Mouse (Mus musculus) heart, embryonic 14.5 days (tissue): ENCODE data around the gene Zfp992. TPM values are rescaled to one million over a fixed set of nuclear protein-coding genes. Genes with fewer than 3 reads are reported as not detected.
"Not testable (repeated sequence)": the region's sequence is repeated elsewhere in the genome, so short reads cannot be mapped to it uniquely, and the experiment has no call there.

ENCODE experiments used
- ATAC-seq: fragments of 200-750 bp; cut with Nextera tagmentation; 2 replicates; pipeline ENCODE4 v1.8.0; 2017; ENCODE audit warnings: low read depth, moderate TSS enrichment; ENCODE audit not compliant: insufficient number of reproducible peaks, insufficient read depth, low FRiP score
- H3K27ac ChIP-seq, 2 experiments: fragments of 200-500 bp in 1 of 2; fragments of 300-500 bp in 1 of 2; sonication (generic) in 1 of 2; replicated peaks in 1 of 2; 2 replicates each; pipeline ENCODE4 v1.5.1; 2012 to 2014; ENCODE audit warnings: low read depth in 2 of 2, low read length in 2 of 2, control low read depth in 1 of 2, mild to moderate bottlenecking in 1 of 2, mixed read lengths in 1 of 2; ENCODE audit not compliant: control insufficient read depth in 1 of 2, insufficient read depth in 1 of 2
- H3K27me3 ChIP-seq: fragments of 300-500 bp; sonication (generic); 2 replicates; pipeline ENCODE4 v1.6.1; 2014; ENCODE audit warnings: mild to moderate bottlenecking, low read length, control low read depth; ENCODE audit not compliant: control insufficient read depth, insufficient read depth
- H3K36me3 ChIP-seq: fragments of 300-500 bp; sonication (generic); 2 replicates; pipeline ENCODE4 v1.6.1; 2014; ENCODE audit warnings: mild to moderate bottlenecking, control low read depth, low read length, mixed read lengths; ENCODE audit not compliant: control insufficient read depth, insufficient read depth
- H3K4me1 ChIP-seq, 2 experiments: fragments of 200-500 bp in 1 of 2; fragments of 300-500 bp in 1 of 2; sonication (generic) in 1 of 2; 2 replicates each; pipeline ENCODE4 v1.6.1; 2012 to 2014; ENCODE audit warnings: low read length in 2 of 2, control low read depth in 1 of 2, mixed read lengths in 1 of 2; ENCODE audit not compliant: control insufficient read depth in 2 of 2, insufficient read depth in 2 of 2
- H3K4me2 ChIP-seq: fragments of 300-500 bp; sonication (generic); 2 replicates; pipeline ENCODE4 v1.6.1; 2014; ENCODE audit warnings: mild to moderate bottlenecking, low read length
- H3K4me3 ChIP-seq, 2 experiments: fragments of 200-500 bp in 1 of 2; fragments of 300-500 bp in 1 of 2; sonication (generic) in 1 of 2; 2 replicates each; pipeline ENCODE4 v1.5.1; 2012 to 2014; ENCODE audit warnings: low read length in 2 of 2, mild to moderate bottlenecking in 2 of 2, control low read depth in 1 of 2, low read depth in 1 of 2, moderate library complexity in 1 of 2; ENCODE audit not compliant: control insufficient read depth in 1 of 2, insufficient read depth in 1 of 2
- H3K9ac ChIP-seq: fragments of 300-500 bp; sonication (generic); 2 replicates; pipeline ENCODE4 v1.6.1; 2014; ENCODE audit warnings: mild to moderate bottlenecking, low read length
- H3K9me3 ChIP-seq: fragments of 300-500 bp; sonication (generic); 2 replicates; pipeline ENCODE4 v1.6.1; 2016; ENCODE audit warnings: low read length, control low read depth; ENCODE audit not compliant: control insufficient read depth
- WGBS: fragments of 180-500 bp; shearing (Covaris S2); extraction: QIAGEN DNeasy Blood & Tissue Kit; methylation state at CpG from one replicate; pipeline ENCODE4 v1.1.7; 2014; 5-methylcytosine and 5-hydroxymethylcytosine counted together
- polyA plus RNA-seq: library from polyadenylated mRNA; unstranded; fragments of >200 nt; fragmentation: Nextera tagmentation; extraction: Ambion mirVana; gene quantifications from 2 replicates; pipeline ENCODE4 v1.2.1, GENCODE M21; 2014

Gene Zfp992
- polyA plus RNA-seq, 1 experiment from 2014 or later, result 4.4 TPM

DNA sequence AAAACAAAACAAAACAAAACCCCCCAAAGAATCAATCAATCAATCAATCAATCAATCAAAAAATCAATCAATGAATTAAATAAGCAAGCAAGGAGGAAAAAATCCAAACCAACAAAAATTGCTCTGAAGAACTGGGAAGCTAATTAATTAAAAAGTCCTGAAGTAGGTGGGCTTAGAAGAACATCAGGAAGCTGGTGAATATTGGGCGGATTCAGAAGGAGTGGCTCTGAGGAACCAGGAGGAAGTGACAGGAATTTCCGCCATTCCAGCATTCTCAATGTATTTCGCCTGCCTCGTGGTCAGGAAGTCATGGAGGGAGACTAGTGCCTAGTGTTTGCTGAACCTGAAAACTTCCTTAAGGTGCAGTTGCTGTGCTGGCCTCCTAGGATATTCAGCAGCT lies 52.9 kb downstream of the Zfp992 start, which contains the start of gene Zfp981:
Gene Zfp981, plus strand, starts transcription at position 301 of the 400 bp plus-strand sequence.
- H3K9ac ChIP-seq, H3K36me3 ChIP-seq, ATAC-seq, H3K4me3 ChIP-seq, H3K4me2 ChIP-seq, H3K4me1 ChIP-seq, H3K27me3 ChIP-seq, H3K27ac ChIP-seq: not testable (repeated sequence)
- 72% methylated on average over 4 of the region's 4 CpGs for WGBS
- H3K9me3 ChIP-seq, result peaks cover 27% of the 10 kb centered on the region

DNA sequence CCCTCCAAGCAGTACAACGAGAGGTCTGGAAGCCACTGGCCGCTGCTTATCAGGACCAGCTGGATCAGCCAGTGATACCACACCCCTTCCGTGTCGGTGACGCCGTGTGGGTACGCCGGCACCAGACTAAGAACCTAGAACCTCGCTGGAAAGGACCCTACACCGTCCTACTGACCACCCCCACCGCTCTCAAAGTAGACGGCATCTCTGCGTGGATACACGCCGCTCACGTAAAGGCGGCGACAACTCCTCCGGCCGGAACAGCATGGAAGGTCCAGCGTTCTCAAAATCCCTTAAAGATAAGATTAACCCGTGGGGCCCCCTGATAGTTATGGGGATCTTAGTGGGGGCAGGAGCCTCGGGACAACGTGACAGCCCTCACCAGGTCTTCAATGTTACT lies 60.2 kb downstream of the Zfp992 start:
- H3K36me3 ChIP-seq, H3K4me1 ChIP-seq, H3K27ac ChIP-seq, H3K27me3 ChIP-seq, H3K4me3 ChIP-seq, H3K4me2 ChIP-seq, H3K9ac ChIP-seq, ATAC-seq: not testable (repeated sequence)
- 85% methylated on average over 18 of the region's 24 CpGs for WGBS
- peaks cover 14% of the 10 kb centered on the region for H3K9me3 ChIP-seq

DNA sequence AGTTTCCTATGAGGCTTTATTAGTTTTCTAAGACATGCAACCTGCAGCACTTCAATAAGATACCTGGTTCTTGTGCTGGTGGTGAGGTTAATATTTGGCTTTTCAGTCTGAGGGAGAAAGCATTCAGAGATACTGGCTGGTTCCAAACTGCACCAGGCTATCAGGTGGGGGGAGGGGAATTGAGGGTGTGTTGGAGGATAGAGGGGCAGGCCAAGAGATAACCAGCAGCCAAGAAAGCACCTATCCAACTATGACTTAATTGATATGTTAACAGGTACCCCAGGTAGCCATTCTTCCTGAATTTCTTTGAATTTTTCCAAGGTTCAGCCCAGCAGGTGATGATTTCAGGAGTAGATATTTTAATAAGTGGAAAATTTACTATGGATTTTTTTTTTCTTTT lies 63.0 kb downstream of the Zfp992 start:
- not testable (repeated sequence) for ATAC-seq, H3K27ac ChIP-seq, H3K4me3 ChIP-seq, H3K4me2 ChIP-seq, H3K4me1 ChIP-seq, H3K9ac ChIP-seq, H3K27me3 ChIP-seq, H3K36me3 ChIP-seq
- H3K9me3 ChIP-seq, result peaks cover 31% of the 10 kb centered on the region

DNA sequence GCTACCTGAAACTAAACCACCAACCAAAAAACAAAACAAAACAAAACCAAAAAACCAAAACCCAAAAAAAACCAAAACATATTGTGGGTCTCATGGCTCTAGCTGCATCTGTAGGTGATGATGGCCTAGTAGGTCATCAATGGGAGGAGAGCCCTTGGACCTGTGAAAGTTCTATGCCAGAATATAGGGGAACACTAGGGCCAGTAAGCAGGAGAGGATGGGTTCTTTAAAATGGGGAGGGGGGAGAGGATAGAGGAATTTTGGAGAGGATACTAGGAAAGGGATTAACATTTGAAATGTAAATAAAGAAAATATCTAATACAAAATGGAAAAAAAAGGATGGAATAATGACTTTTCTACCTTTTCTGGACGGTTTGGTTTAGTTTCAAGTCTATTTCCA lies 67.7 kb downstream of the Zfp992 start:
- H3K9ac ChIP-seq, result no peak overlapping the region
- H3K4me3 ChIP-seq, result no peak overlapping the region
- no peak overlapping the region for H3K4me2 ChIP-seq
- no peaks in the 10 kb centered on the region for H3K27me3 ChIP-seq
- H3K4me1 ChIP-seq, result no peaks in the 10 kb centered on the region
- WGBS, result 36% methylated on average over 1 of the region's 1 CpGs
- no peak overlapping the region for H3K27ac ChIP-seq
- H3K9me3 ChIP-seq, result peaks cover 65% of the 10 kb centered on the region
- H3K36me3 ChIP-seq, result no peaks in the 10 kb centered on the region
- ATAC-seq, result no peak

DNA sequence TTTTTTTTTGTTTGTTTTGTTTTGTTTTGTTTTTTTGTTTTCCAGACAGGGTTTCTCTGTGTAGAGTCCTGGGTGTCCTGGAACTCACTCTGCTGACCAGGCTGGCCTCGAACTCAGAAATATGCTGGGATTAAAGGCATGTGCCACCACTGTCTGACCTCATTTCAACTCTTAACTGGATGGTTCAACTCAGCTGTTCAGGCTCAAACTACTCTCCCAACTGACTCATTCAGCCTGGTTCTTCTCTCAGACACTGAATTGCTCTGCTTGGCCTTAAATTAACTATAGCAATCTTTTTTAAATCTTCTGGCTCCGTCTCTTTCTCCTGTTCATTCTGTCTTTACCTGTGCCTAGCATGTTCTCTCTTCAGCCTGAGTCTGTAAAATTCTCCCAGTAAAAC lies 68.3 kb downstream of the Zfp992 start:
- H3K36me3 ChIP-seq, ATAC-seq, H3K27ac ChIP-seq, H3K4me1 ChIP-seq, H3K4me3 ChIP-seq, H3K4me2 ChIP-seq, H3K27me3 ChIP-seq, H3K9ac ChIP-seq: not testable (repeated sequence)
- peaks cover 67% of the 10 kb centered on the region for H3K9me3 ChIP-seq
- WGBS, result 54% methylated on average over 2 of the region's 2 CpGs

Other genes starting within 250 kb of the Zfp992 start
- 0.14 TPM in 1 of 2 replicates, not detected in the other for gene Zfp981, start 53.0 kb downstream of the Zfp992 start, polyA plus RNA-seq
- 5.8 and 8.3 TPM in 2 replicates for gene Zfp993, start 161.9 kb downstream of the Zfp992 start, polyA plus RNA-seq